9 mouse cellular contexts compared by ENCODE assay signal in the genomic region with DNA sequence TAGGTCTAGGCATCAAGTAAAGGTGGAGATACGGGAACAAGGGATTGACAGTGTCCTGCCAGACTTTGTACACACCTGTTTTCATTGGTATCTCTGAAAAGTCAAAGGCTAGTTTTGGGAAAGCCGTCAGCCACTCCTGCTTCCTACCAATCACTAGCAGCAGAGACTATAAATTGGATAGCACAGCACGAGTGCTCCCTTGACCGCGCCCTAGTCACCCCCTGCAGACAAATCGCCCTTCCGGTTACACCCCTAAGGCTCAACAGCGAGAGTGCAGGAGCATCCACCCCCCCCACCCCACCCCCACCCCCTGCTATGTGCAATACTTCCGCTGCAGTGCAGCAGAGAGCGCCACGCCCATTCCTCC. TPM values are rescaled to one million over a fixed set of nuclear protein-coding genes. Genes with fewer than 3 reads are reported as not detected.
DNase-seq lines count a peak whose midpoint lies in the region; ATAC-seq and TF ChIP-seq lines count a peak whose summit lies in the region.
"Had no signal": no experiment of that assay in that cellular context is flagged by ENCODE, and none has a peak within 500 bp of the region (broad histone marks: within the 10 kb centered on the region; RNA-seq: fewer than 3 reads in every experiment).

No protein-coding gene starts in this region.

- intact Hi-C loops in heart, adult 2 months (cut with DNase I), result no loop called here

- under 1% methylated on average over 11 of the region's 11 CpGs for WGBS in heart, adult 2 months
- WGBS in thymus, adult 2 months, result under 1% methylated on average over 11 of the region's 11 CpGs
- WGBS in liver, embryonic 14.5 days (ENCODE audit: insufficient replicate concordance), result under 1% methylated on average over 11 of the region's 11 CpGs

- no peak; the same call in 1 of the 2 replicates for TF ChIP-seq EP300 in heart, adult 2 months (IDR thresholded peaks at IDR 0.05; ENCODE audit: insufficient read depth, low read depth, low read length)
- no peak; the same call in 1 of the 2 replicates for TF ChIP-seq EP300 in liver, embryonic 14.5 days (IDR thresholded peaks at IDR 0.05; ENCODE audit: low read depth)

- peak overlapping the region; percentile 97 for H3K27ac ChIP-seq in heart, adult 2 months
- H3K27ac ChIP-seq in thymus, adult 2 months (ENCODE audit: control insufficient read depth, insufficient read depth, low read length), result peak overlapping the region; percentile 91
- H3K27ac ChIP-seq in liver, embryonic 14.5 days, result peak overlapping the region; percentile 99

- ATAC-seq in liver, embryonic 14.5 days (ENCODE audit: insufficient read depth), result no peak

- H3K79me2 ChIP-seq in heart, adult 2 months (replicated peaks; ENCODE audit: control insufficient read depth, insufficient read depth, low read length), result no peaks in the 10 kb centered on the region

- H3K27me3 ChIP-seq in heart, adult 2 months (ENCODE audit: control insufficient read depth, insufficient read depth, low read length), result no peaks in the 10 kb centered on the region
- no peaks in the 10 kb centered on the region for H3K27me3 ChIP-seq in thymus, adult 2 months (ENCODE audit: control insufficient read depth, insufficient read depth, low read length)
- H3K27me3 ChIP-seq in liver, embryonic 14.5 days (ENCODE audit: control insufficient read depth, insufficient read depth, low read length), result no peaks in the 10 kb centered on the region; the same call in 1 of the 2 replicates

- peak overlapping the region; percentile 100 for H3K4me2 ChIP-seq in liver, embryonic 14.5 days (ENCODE audit: low read depth)

- peaks cover under 1% of the 10 kb centered on the region; the same call in 1 of the 2 replicates for H3K36me3 ChIP-seq in heart, adult 2 months (ENCODE audit: control insufficient read depth, insufficient read depth, low read length)
- no peaks in the 10 kb centered on the region for H3K36me3 ChIP-seq in thymus, adult 2 months (ENCODE audit: control insufficient read depth, insufficient read depth, low read length)
- no peaks in the 10 kb centered on the region for H3K36me3 ChIP-seq in liver, embryonic 14.5 days (replicated peaks; ENCODE audit: control insufficient read depth, insufficient read depth, low read depth)

- no peaks in the 10 kb centered on the region for H3K9me3 ChIP-seq in liver, embryonic 14.5 days (ENCODE audit: control insufficient read depth, low read length)

- H3K4me3 ChIP-seq in heart, adult 2 months, result peak overlapping the region; percentile 41
- peak overlapping the region; percentile 43 for H3K4me3 ChIP-seq in thymus, adult 2 months (ENCODE audit: control insufficient read depth, insufficient read depth, low read length)
- peak overlapping the region; percentile 64 to 73 for H3K4me3 ChIP-seq in liver, embryonic 14.5 days (ENCODE audit: insufficient read depth in 1 of 2, low read depth in 2 of 2, low read length in 2 of 2)

- TF ChIP-seq CTCF in heart, adult 2 months (IDR thresholded peaks at IDR 0.05), result no peak; the same call in 1 of the 2 replicates
- TF ChIP-seq CTCF in thymus, adult 2 months (IDR thresholded peaks at IDR 0.05; ENCODE audit: borderline replicate concordance, control insufficient read depth, extremely low read depth, insufficient read depth, low read length, poor library complexity), result no peak
- no peak; the same call in 1 of the 2 replicates for TF ChIP-seq CTCF in liver, embryonic 14.5 days (IDR thresholded peaks at IDR 0.05; ENCODE audit: low read depth)

- TF ChIP-seq POLR2A in heart, adult 2 months (IDR thresholded peaks at IDR 0.05; ENCODE audit: insufficient read depth, low read depth, low read length), result peak; percentile 81
- peak; percentile 11; the same call in 1 of the 2 replicates for TF ChIP-seq POLR2A in thymus, adult 2 months (IDR thresholded peaks at IDR 0.05; ENCODE audit: control insufficient read depth, extremely low read depth, insufficient read depth, low read length, poor library complexity)

- H3K4me1 ChIP-seq in heart, adult 2 months (ENCODE audit: control insufficient read depth, insufficient read depth, low read length), result peaks cover 8% of the 10 kb centered on the region
- peaks cover 27% of the 10 kb centered on the region for H3K4me1 ChIP-seq in thymus, adult 2 months (replicated peaks; ENCODE audit: control insufficient read depth, insufficient read depth, low read length)
- peaks cover 38 to 42% of the 10 kb centered on the region in 2 experiments for H3K4me1 ChIP-seq in liver, embryonic 14.5 days (replicated peaks; ENCODE audit: control insufficient read depth in 2 of 2, insufficient read depth in 2 of 2, low read length in 1 of 2)

- no peak for DNase-seq in heart, adult 2 months
- no peak for DNase-seq in heart, postnatal 4 days
- DNase-seq in thymus, adult 2 months, result no peak
- no peak for DNase-seq in thymus, adult 18-20 months
- no peak for DNase-seq in liver, embryonic 14.5 days (ENCODE audit: low read depth in 3 of 3, low spot score in 3 of 3)
- no peak for DNase-seq in adipocyte (ENCODE audit: low spot score)
- DNase-seq in adrenal gland, adult (ENCODE audit: inconsistent age in 2 of 2, low spot score in 1 of 2), result no peak
- DNase-seq in retina, postnatal 1 day, result no peak

- peak overlapping the region; percentile 9 for H3K9ac ChIP-seq in heart, adult 2 months (ENCODE audit: low read depth, low read length)
- H3K9ac ChIP-seq in liver, embryonic 14.5 days (replicated peaks), result peak overlapping the region; percentile 79

RNA-seq across cellular contexts. Expression of gene Ssc4d, which starts 12.2 kb away (rescaled TPM):
- under 1 TPM; 0.09 to 0.21 TPM for total RNA-seq in heart, adult 2 months (2021)
- 1.0 and 1.6 TPM in 2 replicates for polyA plus RNA-seq in heart, adult 2 months (2012; rRNA removed)
- total RNA-seq in heart, postnatal 4 days (2021), result under 1 TPM; 0.36 to 0.69 TPM
- polyA plus RNA-seq in thymus, adult 2 months (2012; rRNA removed), result 3.9 and 4.7 TPM in 2 replicates
- polyA plus RNA-seq in liver, embryonic 14.5 days (2012; rRNA removed), result 2.3 and 2.8 TPM in 2 replicates
- polyA plus RNA-seq in liver, embryonic 14.5 days (2014; fragmentation: Nextera tagmentation; extraction: Ambion mirVana), result 1.5 and 2.1 TPM in 2 replicates

RNA-seq across cellular contexts. Expression of gene Zp3, which starts 17.8 kb away (rescaled TPM):
- total RNA-seq in heart, adult 2 months (2021), result not detected
- polyA plus RNA-seq in heart, adult 2 months (2012; rRNA removed), result not detected in 2 replicates
- not detected for total RNA-seq in heart, postnatal 4 days (2021)
- 0.52 and 1.1 TPM in 2 replicates for polyA plus RNA-seq in thymus, adult 2 months (2012; rRNA removed)
- 0.03 TPM in 1 of 2 replicates, not detected in the other for polyA plus RNA-seq in liver, embryonic 14.5 days (2012; rRNA removed)
- not detected in 2 replicates for polyA plus RNA-seq in liver, embryonic 14.5 days (2014; fragmentation: Nextera tagmentation; extraction: Ambion mirVana)
- total RNA-seq: left cerebral cortex, adult 18-20 months had no signal

RNA-seq across cellular contexts. Expression of gene Ywhag, which starts 27.7 kb away (rescaled TPM):
- 100 to 1,000 TPM; 275 to 304 TPM for total RNA-seq in heart, adult 2 months (2021)
- polyA plus RNA-seq in heart, adult 2 months (2012; rRNA removed), result 99.0 and 116 TPM in 2 replicates
- total RNA-seq in heart, postnatal 4 days (2021), result 100 to 1,000 TPM; 285 to 292 TPM
- polyA plus RNA-seq in thymus, adult 2 months (2012; rRNA removed), result 56.5 and 73.5 TPM in 2 replicates
- polyA plus RNA-seq in liver, embryonic 14.5 days (2012; rRNA removed), result 21.7 and 25.9 TPM in 2 replicates
- 26.3 and 30.1 TPM in 2 replicates for polyA plus RNA-seq in liver, embryonic 14.5 days (2014; fragmentation: Nextera tagmentation; extraction: Ambion mirVana)

RNA-seq across cellular contexts. Expression of gene Dtx2, which starts 32.5 kb away (rescaled TPM):
- 1 to 10 TPM; 6.3 to 7.3 TPM for total RNA-seq in heart, adult 2 months (2021)
- polyA plus RNA-seq in heart, adult 2 months (2012; rRNA removed), result 9.7 and 10.9 TPM in 2 replicates
- total RNA-seq in heart, postnatal 4 days (2021), result 10 to 100 TPM in 1 of 2 experiments, 1 to 10 TPM in 1; 9.7 to 10.7 TPM
- polyA plus RNA-seq in thymus, adult 2 months (2012; rRNA removed), result 75.3 and 78.8 TPM in 2 replicates
- 3.4 and 5.0 TPM in 2 replicates for polyA plus RNA-seq in liver, embryonic 14.5 days (2012; rRNA removed)
- polyA plus RNA-seq in liver, embryonic 14.5 days (2014; fragmentation: Nextera tagmentation; extraction: Ambion mirVana), result 5.1 and 5.4 TPM in 2 replicates
